Mouse (Mus musculus) thymus, adult 2 months (tissue): ENCODE measurements around the gene Tram1l1. TPM values are rescaled to one million over a fixed set of nuclear protein-coding genes. Genes with fewer than 3 reads are reported as not detected.
"Not testable (repeated sequence)": the region's sequence is repeated elsewhere in the genome, so short reads cannot be mapped to it uniquely, and the experiment has no call there.

Source experiments
- DNase-seq: peaks from one replicate; pipeline ENCODE4 v3.0.0; 2021
- H3K27ac ChIP-seq: fragments of 200-500 bp; 2 replicates; pipeline ENCODE4 v1.5.1; 2012; ENCODE audit warnings: low read length, control low read depth; ENCODE audit not compliant: control insufficient read depth, insufficient read depth
- H3K27me3 ChIP-seq: fragments of 200-500 bp; 2 replicates; pipeline ENCODE4 v1.6.1; 2012; ENCODE audit warnings: mild to moderate bottlenecking, low read length, moderate library complexity, mixed read lengths; ENCODE audit not compliant: control insufficient read depth, insufficient read depth
- H3K36me3 ChIP-seq: fragments of 200-500 bp; 2 replicates; pipeline ENCODE4 v1.6.1; 2012; ENCODE audit warnings: mild to moderate bottlenecking, low read length, moderate library complexity; ENCODE audit not compliant: control insufficient read depth, insufficient read depth
- H3K4me1 ChIP-seq: fragments of 200-500 bp; replicated peaks from 2 replicates; pipeline ENCODE4 v1.6.1; 2012; ENCODE audit warnings: low read length; ENCODE audit not compliant: control insufficient read depth, insufficient read depth
- H3K4me3 ChIP-seq: fragments of 200-500 bp; 2 replicates; pipeline ENCODE4 v1.5.1; 2012; ENCODE audit warnings: mild to moderate bottlenecking, low read length, control low read depth, moderate library complexity; ENCODE audit not compliant: control insufficient read depth, insufficient read depth
- CTCF ChIP-seq: fragments of 200-500 bp; IDR thresholded peaks from 2 replicates; pipeline ENCODE4 v1.5.1; 2012; ENCODE audit warnings: mild to moderate bottlenecking, control low read depth, low read length, moderate library complexity, borderline replicate concordance; ENCODE audit not compliant: control insufficient read depth, poor library complexity, insufficient read depth; ENCODE audit errors: extremely low read depth
- POLR2A ChIP-seq: fragments of 200-500 bp; IDR thresholded peaks from 2 replicates; pipeline ENCODE4 v1.6.1; 2012; ENCODE audit warnings: mild to moderate bottlenecking, low read length, control low read depth, moderate library complexity; ENCODE audit not compliant: control insufficient read depth, poor library complexity, insufficient read depth; ENCODE audit errors: extremely low read depth
- WGBS: fragments of 180-500 bp; shearing (Covaris S2); methylation state at CpG from one replicate; pipeline ENCODE4 v1.1.7; 2018; 5-methylcytosine and 5-hydroxymethylcytosine counted together
- polyA plus RNA-seq: library from polyadenylated mRNA; depleted of rRNA; stranded (reverse); fragments of >200 nt; gene quantifications from 2 replicates; pipeline ENCODE4 v1.2.3, GENCODE M21; 2012; rRNA removed

Gene Tram1l1
- polyA plus RNA-seq = 0.03 TPM in 2 replicates

DNA sequence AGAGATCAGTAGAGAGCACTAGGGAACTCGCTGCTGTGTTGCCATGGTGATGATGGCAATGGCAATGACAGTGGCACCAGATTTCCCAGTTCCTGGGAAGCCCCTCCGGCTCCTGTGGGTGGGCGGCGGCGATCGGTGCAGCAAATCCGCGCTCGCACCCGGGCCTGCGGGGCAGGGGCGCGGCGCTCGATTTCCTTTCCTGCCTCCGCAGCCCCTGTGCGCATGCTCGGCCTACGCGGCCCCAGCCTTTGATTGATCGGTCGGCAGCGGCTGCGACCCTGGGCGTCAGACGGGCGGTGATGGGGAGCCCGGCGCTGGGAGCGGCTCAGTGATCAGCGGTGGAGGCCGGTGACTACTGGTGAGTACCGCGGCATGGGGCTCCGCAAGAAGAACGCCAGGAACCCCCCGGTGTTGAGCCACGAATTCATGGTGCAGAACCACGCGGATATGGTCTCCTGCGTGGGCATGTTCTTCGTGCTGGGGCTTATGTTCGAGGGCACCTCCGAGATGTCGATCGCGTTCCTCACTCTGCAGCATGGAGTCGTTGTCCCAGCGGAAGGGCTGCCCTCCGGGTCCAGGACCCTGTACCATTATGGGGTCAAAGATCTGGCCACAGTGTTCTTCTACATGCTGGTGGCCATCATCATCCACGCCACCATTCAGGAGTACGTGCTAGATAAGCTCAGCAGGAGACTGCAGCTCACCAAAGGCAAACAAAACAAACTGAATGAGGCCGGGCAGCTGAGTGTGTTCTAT lies at the start of gene Tram1l1:
Tram1l1 (plus strand) TSS at position 35 of the 756 bp plus-strand sequence.
- no peak for DNase-seq
- 14% methylated on average over 53 of the region's 53 CpGs for WGBS
- 0 out of 2 replicates have a peak, but pooled peaks cover 4% of the 10 kb centered on the region for H3K4me1 ChIP-seq
- no peak within 1 kb of the TSS for H3K27ac ChIP-seq
- H3K27me3 ChIP-seq = no peaks in the 10 kb centered on the region
- H3K36me3 ChIP-seq = no peaks in the 10 kb centered on the region
- H3K4me3 ChIP-seq = no peak within 1 kb of the TSS
- no peak for TF ChIP-seq POLR2A
- no peak for TF ChIP-seq CTCF

GRCm38 (mm10) chr3:124271229-124271628 lies 49.4 kb upstream of the Tram1l1 start:
- H3K36me3 ChIP-seq = no peaks in the 10 kb centered on the region
- 86% methylated on average over 4 of the region's 4 CpGs for WGBS
- no peak for DNase-seq
- no peak overlapping the region for H3K27ac ChIP-seq
- H3K27me3 ChIP-seq = no peaks in the 10 kb centered on the region
- H3K4me3 ChIP-seq = no peak overlapping the region
- no peaks in the 10 kb centered on the region for H3K4me1 ChIP-seq
- TF ChIP-seq POLR2A = no peak
- TF ChIP-seq CTCF = no peak

DNA sequence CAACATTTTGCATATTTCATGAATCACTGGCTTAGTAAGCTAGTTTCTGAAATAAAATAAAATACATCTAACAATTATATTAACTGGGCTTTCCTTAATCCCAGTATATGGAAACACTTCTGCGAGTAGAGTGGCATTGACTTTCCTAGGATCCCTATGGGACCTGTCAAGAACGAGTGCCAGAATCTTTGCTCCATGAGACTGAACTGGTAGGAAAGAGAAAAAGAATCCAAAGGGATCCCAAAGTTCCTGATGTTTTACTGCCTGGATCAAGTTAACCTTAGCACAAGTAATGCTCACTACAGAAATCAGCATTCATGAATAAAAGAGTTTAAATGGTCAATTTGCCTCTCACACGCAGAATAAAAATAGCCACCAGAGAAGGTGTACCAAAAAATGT lies 49.0 kb upstream of the Tram1l1 start:
- H3K27me3 ChIP-seq = no peaks in the 10 kb centered on the region
- DNase-seq = no peak
- H3K27ac ChIP-seq = no peak overlapping the region
- no peaks in the 10 kb centered on the region for H3K36me3 ChIP-seq
- H3K4me3 ChIP-seq = no peak overlapping the region
- H3K4me1 ChIP-seq = no peaks in the 10 kb centered on the region
- no peak for TF ChIP-seq CTCF
- TF ChIP-seq POLR2A = no peak
- 90% methylated on average over 3 of the region's 3 CpGs for WGBS

DNA sequence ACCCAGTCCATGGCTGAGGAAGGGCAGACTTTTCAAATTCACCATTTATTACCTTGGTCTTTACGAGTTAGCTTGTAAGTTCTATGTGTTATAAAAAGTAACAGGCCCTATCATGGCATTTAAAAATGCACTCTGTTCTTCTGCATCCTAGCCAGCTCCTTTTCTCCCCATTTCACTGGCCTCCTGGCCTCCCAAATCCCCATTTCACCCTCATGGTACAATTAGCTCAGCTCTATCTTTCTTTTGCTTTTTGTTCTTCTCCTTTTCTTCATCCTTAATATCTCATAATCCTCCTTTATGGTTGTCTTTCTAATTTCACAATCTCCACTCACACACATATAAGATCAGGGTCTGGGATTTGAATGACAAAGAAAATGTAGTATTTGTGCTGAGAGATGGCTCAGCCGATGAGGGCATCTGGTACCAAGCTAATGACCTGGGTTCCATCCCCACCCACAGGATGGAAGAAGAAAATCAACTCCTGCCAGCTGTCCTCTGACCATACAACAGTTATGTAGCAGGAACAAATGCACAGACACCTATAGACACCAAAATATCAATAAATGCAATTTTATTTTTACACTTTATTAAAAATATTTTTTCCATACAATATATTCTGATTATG lies 48.1 kb upstream of the Tram1l1 start:
- 65% methylated on average over 2 of the region's 2 CpGs for WGBS
- DNase-seq = no peak
- H3K36me3 ChIP-seq = no peaks in the 10 kb centered on the region
- no peak overlapping the region for H3K27ac ChIP-seq
- no peak for TF ChIP-seq POLR2A
- no peak for TF ChIP-seq CTCF
- H3K27me3 ChIP-seq = no peaks in the 10 kb centered on the region
- no peaks in the 10 kb centered on the region for H3K4me1 ChIP-seq
- H3K4me3 ChIP-seq = no peak overlapping the region

DNA sequence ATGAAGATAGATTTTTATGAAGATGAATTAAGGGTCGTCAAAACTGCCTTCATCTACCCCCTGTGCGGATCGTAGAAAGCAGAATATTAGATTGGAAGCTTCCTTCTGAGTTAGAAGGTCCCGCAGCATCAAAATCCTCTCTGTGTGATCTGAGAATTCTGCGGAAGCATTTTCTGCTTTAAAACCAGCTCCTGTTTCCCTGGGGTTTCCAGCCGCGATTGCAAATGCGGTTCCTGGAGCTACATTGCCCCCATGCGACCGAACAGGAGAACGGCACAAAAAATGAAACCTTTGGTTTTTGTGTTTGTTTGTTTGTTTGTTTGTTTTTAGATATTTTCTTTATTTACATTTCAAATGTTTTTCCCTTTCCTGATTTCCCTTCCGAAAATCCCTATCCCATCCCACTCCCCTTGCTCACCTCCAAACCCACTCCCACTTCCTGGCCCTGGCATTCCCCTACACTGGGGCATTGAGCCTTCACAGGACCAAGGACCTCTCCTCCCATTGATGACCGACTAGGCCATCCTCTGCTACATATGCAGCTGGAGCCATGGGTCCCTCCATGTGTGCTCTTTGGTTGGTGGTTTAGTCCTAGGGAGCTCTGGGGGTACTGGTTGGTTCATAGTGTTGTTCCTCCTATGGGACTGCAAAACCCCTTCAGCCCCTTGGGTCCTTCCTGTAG lies 45.6 kb upstream of the Tram1l1 start:
- H3K4me1 ChIP-seq, H3K27ac ChIP-seq, DNase-seq, H3K27me3 ChIP-seq, H3K4me3 ChIP-seq, H3K36me3 ChIP-seq: not testable (repeated sequence)
- WGBS = 14% methylated on average over 13 of the region's 13 CpGs

GRCm38 (mm10) chr3:124288936-124289335 lies 31.7 kb upstream of the Tram1l1 start:
- H3K27ac ChIP-seq, H3K4me3 ChIP-seq, H3K4me1 ChIP-seq, H3K36me3 ChIP-seq, H3K27me3 ChIP-seq, DNase-seq: not testable (repeated sequence)
- 31% methylated on average over 7 of the region's 7 CpGs for WGBS

GRCm38 (mm10) chr3:124319254-124319653 lies 1.4 kb upstream of the Tram1l1 start:
- no peak for TF ChIP-seq POLR2A
- no peak for TF ChIP-seq CTCF
- no peak for DNase-seq
- Histone ChIP-seq H3K36me3 (no peaks in the 10 kb centered on the region), H3K27me3 (no peaks in the 10 kb centered on the region), H3K4me1 (0 out of 2 replicates have a peak, but pooled peaks cover 4% of the 10 kb centered on the region), H3K27ac (no peak overlapping the region), H3K4me3 (no peak overlapping the region)
- 81% methylated on average over 4 of the region's 4 CpGs for WGBS
